Mouse (Mus musculus) heart, embryonic 16.5 days (tissue): Measurements from ENCODE around the gene Nadk. TPM values are rescaled to one million over a fixed set of nuclear protein-coding genes. Genes with fewer than 3 reads are reported as not detected.

Experiments used
- polyA plus RNA-seq: library from polyadenylated mRNA; unstranded; fragments of >200 nt; fragmentation: Nextera tagmentation; extraction: Ambion mirVana; gene quantifications from 2 replicates; pipeline ENCODE4 v1.2.1, GENCODE M21; 2015

Gene Nadk
- polyA plus RNA-seq, 1 experiment from 2014 or later = 52.8 TPM

Other genes starting within 250 kb of the Nadk start
- gene Prkcz, start 201.0 kb upstream of the Nadk start, polyA plus RNA-seq = 6.1 and 7.1 TPM in 2 replicates
- 0.12 TPM in 1 of 2 replicates, not detected in the other for gene Gabrd, start 164.3 kb upstream of the Nadk start, polyA plus RNA-seq
- 0.64 and 1.0 TPM in 2 replicates for gene Cfap74, start 153.2 kb upstream of the Nadk start, polyA plus RNA-seq
- not detected in 2 replicates for gene Tmem52, start 93.3 kb upstream of the Nadk start, polyA plus RNA-seq
- 316 and 336 TPM in 2 replicates for gene Gnb1, start 71.0 kb upstream of the Nadk start, polyA plus RNA-seq
- gene Slc35e2, start 39.0 kb downstream of the Nadk start, polyA plus RNA-seq = 5.7 and 5.8 TPM in 2 replicates
- 38.3 and 44.8 TPM in 2 replicates for gene Cdk11b, start 62.5 kb downstream of the Nadk start, polyA plus RNA-seq
- not detected in 2 replicates for gene Gm10563, start 83.0 kb downstream of the Nadk start, polyA plus RNA-seq
- 56.6 and 63.4 TPM in 2 replicates for gene Mmp23, start 91.0 kb downstream of the Nadk start, polyA plus RNA-seq
- gene Mib2, start 106.8 kb downstream of the Nadk start, polyA plus RNA-seq = 18.2 and 19.6 TPM in 2 replicates
- gene Fndc10, start 132.0 kb downstream of the Nadk start, polyA plus RNA-seq = 1.1 and 1.4 TPM in 2 replicates
- gene Ssu72, start 142.4 kb downstream of the Nadk start, polyA plus RNA-seq = 106 and 111 TPM in 2 replicates
- gene Tmem240, start 172.4 kb downstream of the Nadk start, polyA plus RNA-seq = 0.54 and 0.59 TPM in 2 replicates
- gene Atad3a, start 198.7 kb downstream of the Nadk start, polyA plus RNA-seq = 123 TPM in 2 replicates
- 8.3 and 8.7 TPM in 2 replicates for gene Vwa1, start 212.3 kb downstream of the Nadk start, polyA plus RNA-seq
- 1.4 and 1.8 TPM in 2 replicates for gene Tmem88b, start 223.5 kb downstream of the Nadk start, polyA plus RNA-seq
- gene Ankrd65, start 228.1 kb downstream of the Nadk start, polyA plus RNA-seq = 0.30 TPM in 1 of 2 replicates, not detected in the other
- 133 and 138 TPM in 2 replicates for gene Mrpl20, start 240.5 kb downstream of the Nadk start, polyA plus RNA-seq